Mouse (Mus musculus) midbrain, embryonic 16.5 days (tissue): ENCODE measurements around the gene Med10. TPM values are rescaled to one million over a fixed set of nuclear protein-coding genes. Genes with fewer than 3 reads are reported as not detected.

ENCODE experiments used
- ATAC-seq: fragments of 200-750 bp; cut with Nextera tagmentation; 2 replicates; pipeline ENCODE4 v1.8.0; 2017; ENCODE audit warnings: moderate TSS enrichment
- H3K27ac ChIP-seq: fragments of 300-500 bp; sonication (generic); 2 replicates; pipeline ENCODE4 v1.5.1; 2014; ENCODE audit warnings: mild to moderate bottlenecking, low read length, mixed read lengths
- H3K27me3 ChIP-seq: fragments of 300-500 bp; sonication (generic); 2 replicates; pipeline ENCODE4 v1.6.1; 2014; ENCODE audit warnings: low read depth, low read length, mixed read lengths; ENCODE audit not compliant: control insufficient read depth, insufficient read depth
- H3K36me3 ChIP-seq: fragments of 300-500 bp; sonication (generic); 2 replicates; pipeline ENCODE4 v1.6.1; 2014; ENCODE audit warnings: mild to moderate bottlenecking, low read length, moderate library complexity, mixed read lengths; ENCODE audit not compliant: control insufficient read depth, insufficient read depth
- H3K4me1 ChIP-seq: fragments of 300-500 bp; sonication (generic); 2 replicates; pipeline ENCODE4 v1.6.1; 2014; ENCODE audit warnings: mild to moderate bottlenecking, low read length, mixed read lengths; ENCODE audit not compliant: control insufficient read depth, insufficient read depth
- H3K4me2 ChIP-seq: fragments of 300-500 bp; sonication (generic); 2 replicates; pipeline ENCODE4 v1.6.1; 2014; ENCODE audit warnings: mild to moderate bottlenecking, low read length, mixed read lengths
- H3K4me3 ChIP-seq: fragments of 300-500 bp; sonication (generic); 2 replicates; pipeline ENCODE4 v1.5.1; 2014; ENCODE audit warnings: low read depth, mild to moderate bottlenecking, low read length, moderate library complexity, mixed read lengths
- H3K9ac ChIP-seq: fragments of 300-500 bp; sonication (generic); 2 replicates; pipeline ENCODE4 v1.6.1; 2014; ENCODE audit warnings: low read depth, low read length, mixed read lengths
- H3K9me3 ChIP-seq: fragments of 300-500 bp; sonication (generic); replicated peaks from 2 replicates; pipeline ENCODE4 v1.6.1; 2014; ENCODE audit warnings: mild to moderate bottlenecking, low read length, mixed read lengths; ENCODE audit not compliant: control insufficient read depth, poor library complexity, severe bottlenecking
- WGBS: fragments of 180-500 bp; shearing (Covaris S2); extraction: QIAGEN DNeasy Blood & Tissue Kit; methylation state at CpG from one replicate; pipeline ENCODE4 v1.1.7; 2014; 5-methylcytosine and 5-hydroxymethylcytosine counted together
- polyA plus RNA-seq: library from polyadenylated mRNA; unstranded; fragments of >200 nt; fragmentation: Nextera tagmentation; extraction: Ambion mirVana; gene quantifications from 2 replicates; pipeline ENCODE4 v1.2.1, GENCODE M21; 2015

Gene Med10
- polyA plus RNA-seq, 1 experiment from 2014 or later = 134 TPM

DNA sequence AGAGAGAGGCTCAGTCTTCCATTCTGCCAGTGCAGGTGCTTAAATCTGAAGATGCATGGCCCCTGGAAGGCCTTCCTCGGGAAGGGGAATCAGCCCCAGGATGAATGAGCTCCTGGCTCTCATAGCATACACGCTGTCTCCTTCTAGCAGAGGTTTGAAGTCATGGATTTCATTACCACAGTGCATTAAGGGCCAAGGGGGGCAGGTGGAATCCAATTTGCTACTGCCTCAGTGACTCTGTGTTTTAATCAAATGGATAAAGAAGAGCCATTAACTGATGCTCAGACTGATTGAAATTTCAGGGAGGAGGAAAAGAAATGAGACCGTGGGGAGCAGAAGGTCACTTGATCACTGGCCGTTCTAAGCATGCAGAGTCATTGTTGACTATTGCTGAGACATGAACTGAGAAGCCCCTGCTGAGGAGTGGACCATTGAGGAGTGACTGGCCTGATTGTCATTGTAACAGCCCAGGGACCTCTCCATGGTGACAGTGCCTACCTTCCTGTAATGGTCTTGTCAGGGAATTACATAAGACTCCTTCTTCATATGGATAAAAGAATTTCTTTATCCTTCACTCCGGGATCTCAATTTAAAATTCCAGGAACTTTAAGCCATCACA, 51.3 kb downstream of the Med10 start:
- H3K27me3 ChIP-seq = no peaks in the 10 kb centered on the region
- no peaks in the 10 kb centered on the region for H3K4me1 ChIP-seq
- no peak overlapping the region for H3K9ac ChIP-seq
- no peaks in the 10 kb centered on the region for H3K9me3 ChIP-seq
- no peak overlapping the region for H3K27ac ChIP-seq
- WGBS = 15% methylated on average over 5 of the region's 5 CpGs
- no peak overlapping the region for H3K4me3 ChIP-seq
- H3K36me3 ChIP-seq = no peaks in the 10 kb centered on the region
- no peak for ATAC-seq
- H3K4me2 ChIP-seq = no peak overlapping the region

DNA sequence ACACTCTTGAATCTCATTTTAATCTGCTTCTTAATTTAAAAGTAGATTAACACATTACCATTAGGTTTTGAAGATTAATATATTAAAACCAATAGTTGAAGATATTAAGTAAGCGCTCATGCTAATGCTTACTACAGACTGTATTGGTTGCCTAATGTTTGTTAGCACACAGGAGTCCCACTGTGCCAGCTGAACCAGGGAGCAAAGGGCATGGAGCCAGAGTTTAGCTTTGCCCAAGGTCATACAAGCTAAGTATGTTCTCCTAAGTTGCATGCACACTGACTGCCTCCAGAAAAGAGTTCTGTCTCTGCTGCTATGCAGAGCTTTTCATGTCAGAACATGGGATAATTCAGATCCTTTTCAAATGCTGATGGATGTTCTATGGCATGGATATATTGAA, 53.7 kb downstream of the Med10 start:
- H3K36me3 ChIP-seq = no peaks in the 10 kb centered on the region
- H3K9me3 ChIP-seq = no peaks in the 10 kb centered on the region
- ATAC-seq = no peak
- no peak overlapping the region for H3K27ac ChIP-seq
- no peak overlapping the region for H3K4me3 ChIP-seq
- no peaks in the 10 kb centered on the region for H3K4me1 ChIP-seq
- WGBS = 93% methylated on average over 1 of the region's 1 CpGs
- no peak overlapping the region for H3K9ac ChIP-seq
- H3K27me3 ChIP-seq = no peaks in the 10 kb centered on the region
- H3K4me2 ChIP-seq = no peak overlapping the region

- no peaks in the 10 kb centered on the region for H3K4me1 ChIP-seq
- H3K9me3 ChIP-seq = no peaks in the 10 kb centered on the region
- H3K27me3 ChIP-seq = no peaks in the 10 kb centered on the region
- 99% methylated on average over 4 of the region's 4 CpGs for WGBS
- no peak overlapping the region for H3K9ac ChIP-seq
- H3K36me3 ChIP-seq = no peaks in the 10 kb centered on the region
- no peak for ATAC-seq
- H3K4me2 ChIP-seq = no peak overlapping the region
- no peak overlapping the region for H3K4me3 ChIP-seq
- no peak overlapping the region for H3K27ac ChIP-seq
Measured at GRCm38 (mm10) chr13:69862276-69862675, 60.1 kb downstream of the Med10 start.

GRCm38 (mm10) chr13:69864911-69865310, 62.7 kb downstream of the Med10 start:
- no peak overlapping the region for H3K4me2 ChIP-seq
- H3K9me3 ChIP-seq = no peaks in the 10 kb centered on the region
- no peaks in the 10 kb centered on the region for H3K36me3 ChIP-seq
- H3K27ac ChIP-seq = no peak overlapping the region
- no peaks in the 10 kb centered on the region for H3K4me1 ChIP-seq
- WGBS = 82% methylated on average over 8 of the region's 8 CpGs
- ATAC-seq = no peak
- H3K9ac ChIP-seq = no peak overlapping the region
- H3K27me3 ChIP-seq = no peaks in the 10 kb centered on the region
- H3K4me3 ChIP-seq = no peak overlapping the region

Other genes with a start within 250 kb of the Med10 start
- 29.3 and 32.3 TPM in 2 replicates for gene Srd5a1, start 191.0 kb upstream of the Med10 start, polyA plus RNA-seq
- gene Ube2ql1, start 62.5 kb upstream of the Med10 start, polyA plus RNA-seq = 21.3 and 22.8 TPM in 2 replicates